Mouse (Mus musculus) MEL (cell line): ENCODE measurements around the gene Hnrnpc. TPM values are rescaled to one million over a fixed set of nuclear protein-coding genes. Genes with fewer than 3 reads are reported as not detected.
A peak's percentile ranks its signal among the peaks of the same experiment; 100 is the strongest.

Experiments used
- DNase-seq: peaks from one replicate; pipeline ENCODE4 v3.0.0; 2011; ENCODE audit warnings: low read depth, low spot score
- H3K27ac ChIP-seq: 2 replicates; pipeline ENCODE4 v1.5.1; 2012; ENCODE audit warnings: low read depth, mild to moderate bottlenecking, control low read depth, low read length, moderate library complexity; ENCODE audit not compliant: control insufficient read depth
- H3K27me3 ChIP-seq, 2 experiments: fragments of 150-350 bp in 1 of 2; sonication (generic) in 1 of 2; 2 replicates each; pipeline ENCODE4 v1.6.1; 2012; ENCODE audit warnings: low read length in 2 of 2, mild to moderate bottlenecking in 2 of 2, improper control_type of control experiment in 1 of 2, moderate library complexity in 1 of 2; ENCODE audit not compliant: insufficient read depth in 2 of 2, control insufficient read depth in 1 of 2
- H3K36me3 ChIP-seq, 2 experiments: 2 replicates each; pipeline ENCODE4 v1.6.1; 2012 to 2014; ENCODE audit warnings: low read length in 2 of 2, improper control_type of control experiment in 1 of 2, inconsistent platforms in 1 of 2, mild to moderate bottlenecking in 1 of 2; ENCODE audit not compliant: insufficient read depth in 2 of 2, control insufficient read depth in 1 of 2
- H3K4me1 ChIP-seq, 2 experiments: fragments of 150-350 bp in 1 of 2; sonication (generic) in 1 of 2; 2 replicates each; pipeline ENCODE4 v1.6.1; 2012; ENCODE audit warnings: low read length in 2 of 2, improper control_type of control experiment in 1 of 2, mild to moderate bottlenecking in 1 of 2; ENCODE audit not compliant: insufficient read depth in 2 of 2, control insufficient read depth in 1 of 2
- H3K4me3 ChIP-seq, 2 experiments: fragments of 150-350 bp in 1 of 2; sonication (generic) in 1 of 2; 2 replicates each; pipeline ENCODE4 v1.5.1; 2012; ENCODE audit warnings: low read depth in 2 of 2, low read length in 2 of 2, mild to moderate bottlenecking in 2 of 2, moderate library complexity in 2 of 2, control low read depth in 1 of 2, improper control_type of control experiment in 1 of 2; ENCODE audit not compliant: control insufficient read depth in 1 of 2, insufficient read depth in 1 of 2
- H3K79me2 ChIP-seq: 2 replicates; pipeline ENCODE4 v1.6.1; 2012; ENCODE audit warnings: mild to moderate bottlenecking, low read length, moderate library complexity; ENCODE audit not compliant: control insufficient read depth, poor library complexity, insufficient read depth
- H3K9ac ChIP-seq: 2 replicates; pipeline ENCODE4 v1.6.1; 2012; ENCODE audit warnings: low read depth, mild to moderate bottlenecking, control low read depth, low read length, moderate library complexity; ENCODE audit not compliant: control insufficient read depth, poor library complexity, severe bottlenecking
- H3K9me3 ChIP-seq: fragments of 150-350 bp; sonication (generic); replicated peaks from 2 replicates; pipeline ENCODE4 v1.6.1; 2012; ENCODE audit warnings: mild to moderate bottlenecking, low read length, improper control_type of control experiment, moderate library complexity; ENCODE audit not compliant: insufficient read depth
- BHLHE40 ChIP-seq: IDR thresholded peaks from 2 replicates; pipeline ENCODE4 v1.6.1; 2012; ENCODE audit warnings: low read depth, mild to moderate bottlenecking, inconsistent platforms, low read length, improper control_type of control experiment, borderline replicate concordance
- CHD1 ChIP-seq: IDR thresholded peaks from 2 replicates; pipeline ENCODE4 v1.6.1; 2012; ENCODE audit warnings: low read depth, mild to moderate bottlenecking, inconsistent platforms, low read length, improper control_type of control experiment
- CHD2 ChIP-seq: IDR thresholded peaks from 2 replicates; pipeline ENCODE4 v1.6.1; 2011; ENCODE audit warnings: low read length, improper control_type of control experiment
- CTCF ChIP-seq, 3 experiments: IDR thresholded peaks in 2 of 3; conservative IDR thresholded peaks in 1 of 3; 2 replicates each; pipeline ENCODE4 v1.5.1; 2011 to 2012; ENCODE audit warnings: low read length in 3 of 3, low read depth in 2 of 3, mild to moderate bottlenecking in 2 of 3, improper control_type of control experiment in 1 of 3, inconsistent platforms in 1 of 3, mixed read lengths in 1 of 3, moderate library complexity in 1 of 3; ENCODE audit not compliant: control insufficient read depth in 1 of 3, insufficient read depth in 1 of 3, poor library complexity in 1 of 3, severe bottlenecking in 1 of 3
- E2F4 ChIP-seq: IDR thresholded peaks from 2 replicates; pipeline ENCODE4 v1.6.1; 2011; ENCODE audit warnings: low read depth, low read length, improper control_type of control experiment, borderline replicate concordance
- ELF1 ChIP-seq: IDR thresholded peaks from 2 replicates; pipeline ENCODE4 v1.6.1; 2014; ENCODE audit warnings: low read depth, mild to moderate bottlenecking, inconsistent platforms, low read length, improper control_type of control experiment, moderate library complexity
- EP300 ChIP-seq, 2 experiments: IDR thresholded peaks; 2 replicates each; pipeline ENCODE4 v1.6.1; 2011; ENCODE audit warnings: improper control_type of control experiment in 2 of 2, low read length in 2 of 2, low read depth in 1 of 2, mild to moderate bottlenecking in 1 of 2
- ETS1 ChIP-seq: IDR thresholded peaks from 2 replicates; pipeline ENCODE4 v1.6.1; 2012; ENCODE audit warnings: low read depth, mild to moderate bottlenecking, inconsistent platforms, low read length, improper control_type of control experiment, moderate library complexity
- GABPA ChIP-seq: IDR thresholded peaks from 2 replicates; pipeline ENCODE4 v1.6.1; 2012; ENCODE audit warnings: low read depth, mild to moderate bottlenecking, inconsistent platforms, low read length, improper control_type of control experiment, moderate library complexity
- GATA1 ChIP-seq: IDR thresholded peaks from 2 replicates; pipeline ENCODE4 v1.6.1; 2011; ENCODE audit warnings: low read depth, low read length, improper control_type of control experiment
- HCFC1 ChIP-seq: IDR thresholded peaks from 2 replicates; pipeline ENCODE4 v1.6.1; 2012; ENCODE audit warnings: low read depth, mild to moderate bottlenecking, inconsistent platforms, low read length, improper control_type of control experiment, moderate library complexity
- JUND ChIP-seq: IDR thresholded peaks from 2 replicates; pipeline ENCODE4 v1.6.1; 2011; ENCODE audit warnings: low read depth, mild to moderate bottlenecking, improper control_type of control experiment, low read length
- KAT2A ChIP-seq: conservative IDR thresholded peaks from 2 replicates; pipeline ENCODE4 v1.6.1; 2012; ENCODE audit warnings: low read depth, low read length, improper control_type of control experiment, inconsistent platforms
- MAFK ChIP-seq: IDR thresholded peaks from 2 replicates; pipeline ENCODE4 v1.6.1; 2011; ENCODE audit warnings: low read depth, mild to moderate bottlenecking, low read length, improper control_type of control experiment, borderline replicate concordance
- MAX ChIP-seq: IDR thresholded peaks from 2 replicates; pipeline ENCODE4 v1.6.1; 2011; ENCODE audit warnings: low read length, improper control_type of control experiment
- MAZ ChIP-seq: IDR thresholded peaks from 2 replicates; pipeline ENCODE4 v1.6.1; 2012; ENCODE audit warnings: low read depth, mild to moderate bottlenecking, inconsistent platforms, low read length, improper control_type of control experiment
- MEF2A ChIP-seq: IDR thresholded peaks from 2 replicates; pipeline ENCODE4 v1.6.1; 2014; ENCODE audit warnings: low read depth, mild to moderate bottlenecking, inconsistent platforms, low read length, improper control_type of control experiment; ENCODE audit not compliant: poor library complexity, insufficient replicate concordance, severe bottlenecking; ENCODE audit errors: extremely low read depth
- MXI1 ChIP-seq: IDR thresholded peaks from 2 replicates; pipeline ENCODE4 v1.6.1; 2011; ENCODE audit warnings: mild to moderate bottlenecking, low read depth, low read length, improper control_type of control experiment
- MYB ChIP-seq: IDR thresholded peaks from 2 replicates; pipeline ENCODE4 v1.6.1; 2011; ENCODE audit warnings: mild to moderate bottlenecking, low read depth, low read length, improper control_type of control experiment
- MYC ChIP-seq: IDR thresholded peaks from 2 replicates; pipeline ENCODE4 v1.6.1; 2011; ENCODE audit warnings: low read depth, mild to moderate bottlenecking, low read length, improper control_type of control experiment, moderate library complexity
- NELFE ChIP-seq: IDR thresholded peaks from 2 replicates; pipeline ENCODE4 v1.6.1; 2011; ENCODE audit warnings: low read depth, low read length, improper control_type of control experiment
- POLR2AphosphoS5 ChIP-seq: IDR thresholded peaks from 2 replicates; pipeline ENCODE4 v1.6.1; 2012; ENCODE audit warnings: low read depth, borderline replicate concordance, mild to moderate bottlenecking, inconsistent platforms, low read length, moderate library complexity, mixed read lengths
- RAD21 ChIP-seq: IDR thresholded peaks from 2 replicates; pipeline ENCODE4 v1.6.1; 2011; ENCODE audit warnings: mild to moderate bottlenecking, low read depth, low read length, improper control_type of control experiment
- RCOR1 ChIP-seq: IDR thresholded peaks from 2 replicates; pipeline ENCODE4 v1.6.1; 2012; ENCODE audit warnings: low read depth, mild to moderate bottlenecking, inconsistent platforms, low read length, improper control_type of control experiment
- SIN3A ChIP-seq: IDR thresholded peaks from 2 replicates; pipeline ENCODE4 v1.6.1; 2012; ENCODE audit warnings: low read length, improper control_type of control experiment, inconsistent platforms
- SMC3 ChIP-seq: IDR thresholded peaks from 2 replicates; pipeline ENCODE4 v1.6.1; 2011; ENCODE audit warnings: low read depth, low read length, improper control_type of control experiment
- TAL1 ChIP-seq: IDR thresholded peaks from 2 replicates; pipeline ENCODE4 v1.6.1; 2012; ENCODE audit warnings: mild to moderate bottlenecking, inconsistent platforms, low read length, moderate library complexity, mixed read lengths
- TBP ChIP-seq: IDR thresholded peaks from 2 replicates; pipeline ENCODE4 v1.8.0; 2011; ENCODE audit warnings: low read depth, low read length, improper control_type of control experiment
- TCF12 ChIP-seq: IDR thresholded peaks from 2 replicates; pipeline ENCODE4 v1.6.1; 2014; ENCODE audit warnings: low read depth, mild to moderate bottlenecking, inconsistent platforms, low read length, improper control_type of control experiment, moderate library complexity
- UBTF ChIP-seq: IDR thresholded peaks from 2 replicates; pipeline ENCODE4 v1.6.1; 2012; ENCODE audit warnings: low read depth, mild to moderate bottlenecking, inconsistent platforms, low read length, improper control_type of control experiment, moderate library complexity, borderline replicate concordance; ENCODE audit not compliant: insufficient read depth
- USF2 ChIP-seq, 2 experiments: IDR thresholded peaks; 2 replicates each; pipeline ENCODE4 v1.6.1; 2011 to 2012; ENCODE audit warnings: improper control_type of control experiment in 2 of 2, low read length in 2 of 2, borderline replicate concordance in 1 of 2, inconsistent platforms in 1 of 2, low read depth in 1 of 2, mild to moderate bottlenecking in 1 of 2; ENCODE audit not compliant: insufficient read depth in 1 of 2
- ZC3H11A ChIP-seq: IDR thresholded peaks from 2 replicates; pipeline ENCODE4 v1.6.1; 2012; ENCODE audit warnings: low read depth, mild to moderate bottlenecking, inconsistent platforms, low read length, improper control_type of control experiment
- ZKSCAN1 ChIP-seq: IDR thresholded peaks from 2 replicates; pipeline ENCODE4 v1.6.1; 2012; ENCODE audit warnings: low read depth, mild to moderate bottlenecking, inconsistent platforms, low read length, improper control_type of control experiment, moderate library complexity
- ZMIZ1 ChIP-seq: IDR thresholded peaks from 2 replicates; pipeline ENCODE4 v1.6.1; 2012; ENCODE audit warnings: low read depth, mild to moderate bottlenecking, inconsistent platforms, low read length, improper control_type of control experiment, moderate library complexity
- ZNF384 ChIP-seq: IDR thresholded peaks from 2 replicates; pipeline ENCODE4 v1.6.1; 2012; ENCODE audit warnings: low read depth, mild to moderate bottlenecking, inconsistent platforms, low read length, improper control_type of control experiment
- polyA plus RNA-seq, 2 experiments: library from polyadenylated mRNA; stranded (reverse) in 1 of 2; unstranded in 1 of 2; fragments of >175 nt in 1 of 2; fragments of >200 nt in 1 of 2; gene quantifications; 2 replicates each; pipeline versions ENCODE4 v1.2.1 to v1.2.4; 2012; ENCODE audit warnings: low replicate concordance in 2 of 2, low read depth in 1 of 2; ENCODE audit not compliant: insufficient read length in 2 of 2, insufficient read depth in 1 of 2, missing spikeins in 1 of 2
- total RNA-seq: library from RNA; depleted of rRNA; stranded (reverse); fragments of 300-350 nt; gene quantifications from 2 replicates; pipeline ENCODE4 v1.2.3, GENCODE M21; 2012; rRNA removed

Hnrnpc gene
- total RNA-seq (272 and 346 TPM in 2 replicates), polyA plus RNA-seq (1,000 to 10,000 TPM in 1 of 2 experiments, 100 to 1,000 TPM in 1; 626 to 3,096 TPM)

- peaks cover 38% of the 10 kb centered on the region for H3K79me2 ChIP-seq
- no peaks in the 10 kb centered on the region for H3K27me3 ChIP-seq
- peaks cover 8 to 33% of the 10 kb centered on the region in 2 experiments for H3K36me3 ChIP-seq
- peak within 1 kb of the TSS; percentile 98 for H3K27ac ChIP-seq
- peaks cover 9 to 17% of the 10 kb centered on the region in 2 experiments for H3K4me1 ChIP-seq
- H3K9me3 ChIP-seq: no peaks in the 10 kb centered on the region
- peak within 1 kb of the TSS; percentile 89 for H3K9ac ChIP-seq
- peak within 1 kb of the TSS; percentile 81 to 89 for H3K4me3 ChIP-seq
- DNase-seq: peak; percentile 100
- TF ChIP-seq KAT2A (peak; percentile 62), MAX (peak; percentile 75), TBP (peak; percentile 82), UBTF (no peak), GABPA (no peak), MAZ (peak; percentile 87), NELFE (peak; percentile 86), RAD21 (no peak), HCFC1 (peak; percentile 88), ZMIZ1 (peak; percentile 95), TAL1 (no peak), CTCF (IDR thresholded peaks at IDR 0.05 in 2 of 3, conservative IDR thresholded peaks at IDR 0.05 in 1 of 3; ENCODE audit: control insufficient read depth in 1 of 3, insufficient read depth in 1 of 3, low read depth in 2 of 3, low read length in 3 of 3, poor library complexity in 1 of 3, severe bottlenecking in 1 of 3) (no peak), BHLHE40 (no peak), EP300 (IDR thresholded peaks at IDR 0.05; ENCODE audit: low read depth in 1 of 2, low read length in 2 of 2) (peak; percentile 47 to 64; a peak in 3 of 4 replicates), SIN3A (peak; percentile 78), USF2 (IDR thresholded peaks at IDR 0.05; ENCODE audit: borderline replicate concordance in 1 of 2, insufficient read depth in 1 of 2, low read depth in 1 of 2, low read length in 2 of 2) (no peak), ZC3H11A (no peak), ETS1 (peak; percentile 65), ELF1 (peak; percentile 83), MYC (peak; percentile 74), JUND (0 out of 2 replicates have a peak, but pooled peaks have one; percentile 55), POLR2AphosphoS5 (peak; percentile 92; the same call in 1 of the 2 replicates), RCOR1 (peak; percentile 57), MEF2A (no peak), SMC3 (no peak), CHD1 (no peak), ZKSCAN1 (no peak), CHD2 (peak; percentile 94), MXI1 (peak; percentile 85), ZNF384 (peak; percentile 5; the same call in 1 of the 2 replicates), GATA1 (peak; percentile 45), MYB (peak; percentile 62; the same call in 1 of the 2 replicates), MAFK (no peak), E2F4 (no peak), TCF12 (peak; percentile 72)
These were observed at the start of gene Hnrnpc for GRCm38 (mm10) chr14:52103856-52104676. Gene Hnrnpc (minus strand): TSS chr14:52104028.
